Mouse (Mus musculus) lung, postnatal 0 days (tissue): ENCODE measurements around the gene Amdhd2. TPM values are rescaled to one million over a fixed set of nuclear protein-coding genes. Genes with fewer than 3 reads are reported as not detected.

Experiments
- ATAC-seq: fragments of 200-750 bp; cut with Nextera tagmentation; 2 replicates; pipeline ENCODE4 v1.8.0; 2017; ENCODE audit warnings: moderate library complexity
- DNase-seq: peaks from one replicate; pipeline ENCODE4 v3.0.0-alpha.2; 2016; ENCODE audit warnings: low spot score
- H3K27ac ChIP-seq: fragments of 300-500 bp; sonication (generic); 2 replicates; pipeline ENCODE4 v1.5.1; 2014; ENCODE audit warnings: antibody characterized with exemption, mild to moderate bottlenecking, low read length, mixed read lengths
- H3K27me3 ChIP-seq: fragments of 300-500 bp; sonication (generic); replicated peaks from 2 replicates; pipeline ENCODE4 v1.6.1; 2014; ENCODE audit warnings: low read length, mixed read lengths; ENCODE audit not compliant: insufficient read depth
- H3K36me3 ChIP-seq: fragments of 300-500 bp; sonication (generic); 2 replicates; pipeline ENCODE4 v1.6.1; 2014; ENCODE audit warnings: low read length, mixed read lengths; ENCODE audit not compliant: insufficient read depth
- H3K4me1 ChIP-seq: fragments of 300-500 bp; sonication (generic); 2 replicates; pipeline ENCODE4 v1.6.1; 2014; ENCODE audit warnings: antibody characterized with exemption, low read depth, low read length, mixed read lengths; ENCODE audit not compliant: insufficient read depth
- H3K4me2 ChIP-seq: fragments of 300-500 bp; sonication (generic); replicated peaks from 2 replicates; pipeline ENCODE4 v1.6.1; 2014; ENCODE audit warnings: low read depth, mild to moderate bottlenecking, low read length, moderate library complexity, mixed read lengths
- H3K4me3 ChIP-seq: fragments of 300-500 bp; sonication (generic); 2 replicates; pipeline ENCODE4 v1.5.1; 2014; ENCODE audit warnings: low read depth, low read length
- H3K9ac ChIP-seq: fragments of 300-500 bp; sonication (generic); replicated peaks from 2 replicates; pipeline ENCODE4 v1.6.1; 2014; ENCODE audit warnings: low read depth, mild to moderate bottlenecking
- H3K9me3 ChIP-seq: fragments of 300-500 bp; sonication (generic); 2 replicates; pipeline ENCODE4 v1.6.1; 2016; ENCODE audit warnings: low read length, mixed read lengths
- CTCF ChIP-seq: IDR thresholded peaks from 2 replicates; pipeline ENCODE4 v1.5.1; 2016; ENCODE audit warnings: antibody characterized with exemption, mild to moderate bottlenecking
- EP300 ChIP-seq: IDR thresholded peaks from 2 replicates; pipeline ENCODE4 v1.6.1; 2016; ENCODE audit warnings: antibody characterized with exemption, mild to moderate bottlenecking, control low read depth
- WGBS: fragments of 180-500 bp; shearing (Covaris S2); extraction: QIAGEN DNeasy Blood & Tissue Kit; methylation state at CpG from one replicate; pipeline ENCODE4 v1.1.7; 2014; 5-methylcytosine and 5-hydroxymethylcytosine counted together
- polyA plus RNA-seq: library from polyadenylated mRNA; unstranded; fragments of >200 nt; fragmentation: Nextera tagmentation; extraction: Ambion mirVana; gene quantifications from 2 replicates; pipeline ENCODE4 v1.2.1, GENCODE M21; 2015

Gene Amdhd2
- polyA plus RNA-seq, 1 experiment from 2014 or later: 44.1 TPM

GRCm38 (mm10) chr17:24155742-24156141 is 7.8 kb downstream of the Amdhd2 start:
- Histone ChIP-seq H3K4me2 (no peak overlapping the region), H3K9ac (no peak overlapping the region), H3K27me3 (no peaks in the 10 kb centered on the region), H3K36me3 (no peaks in the 10 kb centered on the region), H3K4me1 (peaks cover 6% of the 10 kb centered on the region; the same call in 1 of the 2 replicates), H3K4me3 (no peak overlapping the region), H3K9me3 (no peaks in the 10 kb centered on the region), H3K27ac (no peak overlapping the region)
- no peak for ATAC-seq
- no peak for TF ChIP-seq CTCF
- no peak for DNase-seq
- WGBS: 88% methylated on average over 9 of the region's 9 CpGs

DNA sequence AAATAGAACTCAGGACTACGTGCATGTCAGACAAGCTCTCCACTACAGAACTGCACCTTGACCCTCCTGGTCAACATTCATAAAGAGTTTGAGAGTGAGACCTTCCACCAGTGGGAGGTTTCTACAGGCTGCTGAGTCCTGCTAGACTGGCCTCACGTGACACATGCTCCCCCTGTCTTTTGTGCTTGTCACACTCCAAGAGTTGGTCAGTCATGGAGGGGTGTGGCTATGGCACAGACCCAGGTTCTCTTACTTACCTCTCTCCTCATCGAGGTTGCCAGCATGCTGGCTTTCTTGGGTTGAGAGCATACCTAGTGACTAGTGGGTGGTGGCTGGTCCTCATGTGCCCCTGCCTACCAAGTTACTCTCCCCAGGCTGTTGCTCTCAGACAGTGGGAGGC is 9.1 kb downstream of the Amdhd2 start:
- no peak overlapping the region for H3K4me2 ChIP-seq
- no peaks in the 10 kb centered on the region for H3K27me3 ChIP-seq
- ATAC-seq (peak; percentile 37; the same call in 1 of the 2 replicates), DNase-seq (peak; percentile 42)
- no peak overlapping the region for H3K27ac ChIP-seq
- H3K9ac ChIP-seq: no peak overlapping the region
- H3K36me3 ChIP-seq: no peaks in the 10 kb centered on the region
- TF ChIP-seq CTCF (0 out of 2 replicates have a peak, but pooled peaks have one; percentile 8), EP300 (no peak)
- H3K4me1 ChIP-seq: peaks cover 6% of the 10 kb centered on the region; the same call in 1 of the 2 replicates
- H3K4me3 ChIP-seq: no peak overlapping the region
- H3K9me3 ChIP-seq: no peaks in the 10 kb centered on the region
- whole genome bisulfite sequencing: 40% methylated on average over 3 of the region's 3 CpGs

GRCm38 (mm10) chr17:24151890-24152563 is 11.5 kb downstream of the Amdhd2 start:
- peak; percentile 93 for DNase-seq
- Histone ChIP-seq H3K9ac (0 out of 2 replicates have a peak overlapping the region, but pooled peaks have one; percentile 20), H3K4me1 (peaks cover 6% of the 10 kb centered on the region; the same call in 1 of the 2 replicates), H3K36me3 (no peaks in the 10 kb centered on the region), H3K4me3 (peak overlapping the region; percentile 29), H3K27me3 (no peaks in the 10 kb centered on the region), H3K27ac (0 out of 2 replicates have a peak overlapping the region, but pooled peaks have one; percentile 10), H3K4me2 (peak overlapping the region; percentile 81), H3K9me3 (no peaks in the 10 kb centered on the region)
- TF ChIP-seq CTCF: peak; percentile 95
- TF ChIP-seq EP300: no peak
- WGBS: under 1% methylated on average over 26 of the region's 26 CpGs
- peak; percentile 92 for ATAC-seq

GRCm38 (mm10) chr17:24151382-24151781 is 12.2 kb downstream of the Amdhd2 start:
- Histone ChIP-seq H3K9ac (no peak overlapping the region), H3K36me3 (no peaks in the 10 kb centered on the region), H3K9me3 (no peaks in the 10 kb centered on the region), H3K27me3 (no peaks in the 10 kb centered on the region), H3K4me3 (no peak overlapping the region), H3K4me1 (peaks cover 6% of the 10 kb centered on the region; the same call in 1 of the 2 replicates), H3K27ac (no peak overlapping the region), H3K4me2 (peak overlapping the region; percentile 81)
- TF ChIP-seq CTCF (no peak), EP300 (no peak)
- DNase-seq: no peak
- ATAC-seq: no peak
- WGBS: 15% methylated on average over 7 of the region's 7 CpGs

DNA sequence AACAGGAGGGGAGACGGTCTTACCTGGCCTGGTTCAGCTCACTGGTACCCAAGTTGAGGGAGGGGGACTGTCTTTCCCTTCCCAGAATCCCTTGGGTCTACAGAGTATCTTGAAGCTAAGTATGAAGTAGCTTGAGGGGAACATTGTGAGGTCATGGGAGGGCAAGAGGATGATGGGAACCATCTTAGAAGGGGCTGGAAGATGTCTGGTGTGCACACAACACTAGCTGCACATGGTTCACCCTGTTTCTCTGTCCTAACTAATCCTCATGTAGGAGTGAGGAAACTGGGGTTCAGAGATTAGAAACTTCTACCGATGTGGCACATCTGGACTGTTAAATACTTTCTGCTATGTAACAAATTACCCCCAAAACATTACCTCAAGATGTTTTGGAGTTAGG is 12.7 kb downstream of the Amdhd2 start, which contains the start of gene Pdpk1:
TSS of gene Pdpk1 (minus strand) at position 101 of the 400 bp plus-strand sequence.
- H3K4me3 ChIP-seq: peak within 1 kb of the TSS; percentile 29
- DNase-seq (no peak), ATAC-seq (no peak)
- H3K4me1 ChIP-seq: peaks cover 6% of the 10 kb centered on the region; the same call in 1 of the 2 replicates
- peak within 1 kb of the TSS; percentile 81 for H3K4me2 ChIP-seq
- no peaks in the 10 kb centered on the region for H3K9me3 ChIP-seq
- 0 out of 2 replicates have a peak within 1 kb of the TSS, but pooled peaks have one; percentile 20 for H3K9ac ChIP-seq
- H3K27me3 ChIP-seq: no peaks in the 10 kb centered on the region
- H3K36me3 ChIP-seq: no peaks in the 10 kb centered on the region
- H3K27ac ChIP-seq: no peak within 1 kb of the TSS
- TF ChIP-seq CTCF (no peak), EP300 (no peak)
- 96% methylated on average over 2 of the region's 2 CpGs for WGBS

DNA sequence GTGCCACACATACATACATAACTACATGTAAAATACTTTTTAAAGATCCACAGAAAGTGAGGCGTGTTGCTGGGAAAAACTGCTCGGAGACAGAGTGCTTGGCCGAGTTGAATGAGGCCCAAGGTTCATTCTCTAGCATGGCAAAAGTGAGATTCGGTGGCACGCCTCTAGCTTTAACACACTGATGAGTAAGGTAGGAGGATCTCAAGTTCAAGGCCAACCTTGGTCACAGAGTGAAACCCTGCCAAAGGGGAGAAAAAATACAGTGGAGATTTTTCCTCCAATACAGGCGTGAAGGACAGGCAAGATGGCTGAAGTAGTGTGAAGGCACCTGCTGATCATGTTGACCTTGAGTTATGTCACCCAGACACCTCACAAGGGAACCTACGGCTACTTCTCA is 14.1 kb downstream of the Amdhd2 start:
- Histone ChIP-seq H3K27ac (no peak overlapping the region), H3K4me3 (no peak overlapping the region), H3K4me1 (peaks cover 6% of the 10 kb centered on the region; the same call in 1 of the 2 replicates), H3K9ac (no peak overlapping the region), H3K9me3 (no peaks in the 10 kb centered on the region), H3K4me2 (no peak overlapping the region), H3K27me3 (no peaks in the 10 kb centered on the region), H3K36me3 (no peaks in the 10 kb centered on the region)
- TF ChIP-seq EP300 (no peak), CTCF (no peak)
- ATAC-seq (no peak), DNase-seq (no peak)
- WGBS: 81% methylated on average over 7 of the region's 7 CpGs
